Mouse (Mus musculus) skeletal muscle tissue, adult 2 months (tissue): ENCODE data around the gene Gm20390.
"Not testable (repeated sequence)": the region's sequence is repeated elsewhere in the genome, so short reads cannot be mapped to it uniquely, and the experiment has no call there.

Experiments
- DNase-seq: peaks from one replicate; pipeline ENCODE4 v3.0.0-alpha.2; 2012; ENCODE audit warnings: low read depth, low spot score

Gene Gm20390

DNA sequence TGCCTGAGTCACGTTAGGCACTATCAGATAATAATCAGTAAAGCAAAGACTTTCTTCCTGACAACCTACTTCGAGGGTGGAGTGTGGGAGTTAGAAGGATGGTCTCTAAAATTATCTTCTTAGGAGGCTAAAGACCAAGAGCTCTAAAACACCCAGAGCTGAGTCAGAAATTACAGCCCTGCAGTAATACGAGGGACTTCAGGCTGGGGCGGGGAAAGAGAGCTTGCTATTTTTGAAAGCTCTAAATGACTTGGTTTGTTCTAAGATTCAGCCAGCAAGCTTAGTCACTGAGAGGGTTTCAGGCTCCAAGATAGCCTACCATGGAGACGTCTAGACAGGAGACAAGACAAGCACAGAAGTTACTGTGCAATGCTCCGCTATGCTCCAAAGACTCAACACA, 2.7 kb downstream of the Gm20390 start:
- no peak for DNase-seq

DNA sequence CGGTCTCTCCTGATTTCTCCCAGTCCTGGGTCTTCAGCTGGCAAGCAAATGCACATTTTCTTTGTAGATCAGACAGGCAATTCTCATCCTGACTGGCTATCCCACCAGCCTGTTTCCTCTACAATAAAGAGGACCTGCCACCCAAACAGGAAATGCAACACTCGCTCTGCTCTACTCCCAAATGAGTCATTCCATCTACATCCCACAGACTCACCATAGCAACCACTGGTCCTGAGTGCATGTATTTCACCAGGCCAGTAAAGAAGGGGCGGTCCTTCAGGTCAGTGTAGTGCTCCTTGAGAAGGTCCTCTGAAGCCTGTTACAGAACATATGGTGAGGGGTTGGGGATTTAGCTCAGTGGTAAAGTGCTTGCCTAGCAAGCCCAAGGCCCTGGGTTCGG, 5.1 kb downstream of the Gm20390 start:
- DNase-seq = no peak

DNA sequence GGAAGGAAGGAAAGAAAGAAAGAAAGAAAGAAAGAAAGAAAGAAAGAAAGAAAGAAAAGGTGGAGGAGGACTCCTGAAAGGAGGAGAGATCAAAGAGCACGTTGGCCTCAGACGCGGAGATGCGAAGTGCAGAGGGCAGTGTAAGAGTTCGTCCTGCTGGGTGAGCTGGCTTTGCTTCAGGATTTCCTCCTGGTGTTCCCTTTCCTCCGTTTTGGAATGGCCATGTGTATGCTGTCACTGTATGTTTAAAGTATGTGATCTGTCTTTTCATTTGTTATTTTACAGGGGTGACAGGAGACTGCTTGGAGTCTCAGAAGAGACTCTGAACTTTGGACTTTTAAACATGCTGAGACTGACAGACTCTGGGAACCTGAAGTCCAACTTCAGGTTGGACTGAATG, 6.6 kb downstream of the Gm20390 start:
- DNase-seq = no peak

DNA sequence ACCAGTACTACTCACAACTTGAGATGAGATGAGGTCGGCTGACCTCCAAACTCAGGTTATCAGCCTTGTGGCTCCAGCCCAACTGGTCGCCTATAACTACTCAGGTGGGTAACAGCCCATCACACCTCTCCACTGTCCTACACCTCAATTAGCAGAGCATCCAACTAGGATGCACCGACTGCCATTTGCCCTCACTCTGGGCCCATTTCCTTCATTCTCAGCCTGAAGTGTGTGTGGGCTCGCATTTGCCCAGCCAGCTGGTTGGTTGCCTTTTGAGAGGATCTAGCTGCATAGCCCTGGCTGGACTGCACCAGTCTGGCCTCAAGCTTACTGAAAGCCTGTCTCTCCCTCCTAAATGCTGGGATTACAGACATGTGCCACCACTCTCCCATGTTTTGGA, 10.3 kb downstream of the Gm20390 start:
- DNase-seq = no peak

DNA sequence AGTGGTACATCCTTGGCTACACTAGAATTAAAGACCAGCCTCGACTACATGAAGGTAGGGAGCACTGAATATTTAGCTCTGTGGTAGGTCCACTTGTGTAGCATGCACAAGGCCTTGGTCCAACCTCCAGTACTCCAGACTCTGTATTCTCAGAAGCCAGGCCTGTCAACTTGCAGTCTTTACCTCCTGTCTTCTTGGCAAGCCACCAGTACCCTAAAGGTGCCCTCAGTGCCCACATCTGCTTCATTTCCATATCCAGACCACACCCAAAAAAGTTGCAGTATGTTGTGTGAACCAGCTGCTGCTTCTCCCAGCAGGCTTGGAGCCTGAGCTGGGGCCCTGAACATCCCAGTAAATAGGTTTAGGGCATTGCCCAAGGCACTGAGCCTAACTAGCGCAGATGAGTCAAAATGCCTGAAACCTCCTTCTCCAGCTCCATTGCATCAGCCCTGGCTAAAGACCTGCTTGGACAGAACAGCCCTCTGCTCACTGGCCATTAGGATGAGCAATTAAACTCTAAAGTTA, 11.0 kb downstream of the Gm20390 start:
- DNase-seq = no peak

DNA sequence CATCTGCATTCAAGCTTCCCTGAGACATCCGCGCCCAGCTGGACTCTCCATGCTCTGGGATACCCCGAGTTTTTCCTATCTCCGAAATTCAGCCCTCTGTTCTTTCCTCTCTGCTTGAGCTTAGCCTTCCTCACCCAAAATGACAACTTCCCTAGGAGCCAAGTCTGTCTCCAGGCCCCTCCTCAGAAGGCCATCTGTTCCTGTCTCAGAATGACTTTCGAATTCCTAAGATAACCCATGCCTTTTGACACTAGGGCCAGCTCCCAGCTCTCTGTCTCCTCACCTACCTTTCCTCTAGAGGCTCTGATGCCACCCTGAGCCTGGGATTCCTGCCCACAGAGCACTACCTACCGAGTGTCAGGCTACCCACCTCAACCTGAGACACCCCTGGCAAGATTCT, 11.9 kb downstream of the Gm20390 start, which contains the start of gene Nme2:
Gene Nme2, minus strand, starts transcription at position 101 of the 400 bp plus-strand sequence.
- DNase-seq = no peak

DNA sequence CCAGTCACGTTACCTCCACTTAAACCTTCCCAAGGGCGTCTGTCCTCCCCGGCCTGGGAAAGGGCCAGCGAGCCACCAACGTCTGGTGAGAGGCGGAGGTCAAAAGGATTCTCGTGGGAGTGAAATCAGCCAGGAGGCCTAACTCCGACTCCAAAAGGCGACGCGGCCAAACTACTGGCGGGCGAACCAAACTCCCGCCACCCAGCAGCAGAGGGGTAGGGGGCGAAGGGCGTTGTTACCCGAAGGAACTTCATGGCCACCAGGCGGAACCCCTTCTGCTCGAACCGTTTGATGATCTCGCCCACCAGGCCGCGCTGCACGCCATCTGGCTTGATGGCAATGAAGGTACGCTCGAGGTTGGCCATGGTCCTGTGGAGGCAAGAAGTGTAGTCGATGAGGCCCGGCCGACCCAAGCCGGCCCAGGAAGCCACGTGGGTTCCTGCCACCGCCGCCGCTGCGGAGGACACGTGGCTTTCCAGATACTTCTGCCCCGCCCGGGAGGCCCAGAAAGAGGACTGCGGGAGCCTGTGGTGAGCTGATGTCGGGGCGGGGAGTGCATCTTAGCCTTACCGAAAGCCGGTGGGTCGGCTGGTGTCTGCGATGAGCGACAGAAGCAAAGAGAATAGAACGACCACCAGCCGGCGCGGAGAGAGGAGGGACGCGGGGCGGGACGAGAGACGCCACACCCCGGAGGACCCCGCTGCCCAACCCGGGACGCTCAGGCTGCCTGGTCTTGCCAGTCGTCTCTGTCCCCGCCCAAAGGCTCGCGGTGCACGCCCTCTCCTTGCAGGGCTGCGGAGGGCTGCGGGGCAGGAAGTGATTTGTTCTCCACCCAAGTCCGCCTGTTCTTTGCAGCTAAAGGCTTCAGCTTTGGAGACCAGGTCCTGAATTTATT, 12.6 kb downstream of the Gm20390 start:
- DNase-seq = peak; percentile 89

DNA sequence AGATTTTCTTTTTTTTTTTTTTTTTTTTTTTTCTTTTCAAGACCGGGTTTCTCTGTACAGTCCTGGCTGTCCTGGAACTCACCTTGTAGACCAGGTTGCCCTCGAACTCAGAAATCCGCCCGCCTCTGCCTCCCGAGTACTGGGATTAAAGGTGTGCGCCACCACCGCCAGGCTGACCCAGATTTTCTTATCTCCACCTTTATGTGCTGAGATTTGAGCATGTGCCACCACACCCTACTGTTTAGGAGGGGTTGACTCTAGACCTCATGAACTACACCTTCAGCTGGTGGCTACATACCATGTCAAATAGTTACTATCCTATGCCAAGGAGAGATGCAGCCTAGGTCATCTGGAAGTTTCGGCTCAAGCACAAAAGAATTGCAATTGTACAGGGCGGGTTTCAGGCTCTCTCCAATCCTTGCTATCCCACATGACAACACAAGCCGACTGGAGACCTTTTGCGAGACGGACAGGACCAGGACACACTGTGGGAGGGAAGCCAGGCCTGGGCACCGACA, 13.3 kb downstream of the Gm20390 start:
- peak; percentile 85 for DNase-seq

DNA sequence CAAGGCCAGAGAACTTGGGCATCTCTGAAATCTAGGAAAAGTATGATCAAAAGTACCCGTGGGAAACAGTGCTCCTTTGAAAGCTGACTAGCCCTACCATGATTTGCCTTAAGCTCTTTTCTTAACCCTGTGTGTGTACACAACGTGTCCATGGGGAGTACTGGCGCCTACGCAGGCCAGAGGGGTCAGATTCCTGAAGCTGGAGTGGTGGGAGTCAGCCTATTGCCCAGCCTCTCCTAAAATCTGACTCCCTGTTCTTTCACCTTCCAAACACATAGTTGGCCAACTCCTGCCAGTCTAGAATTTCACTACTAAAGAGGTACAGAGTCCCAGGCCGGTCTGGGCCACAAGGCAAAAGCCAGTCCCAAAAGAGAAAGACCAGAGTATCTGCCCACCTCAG, 15.7 kb downstream of the Gm20390 start:
- DNase-seq = no peak

DNA sequence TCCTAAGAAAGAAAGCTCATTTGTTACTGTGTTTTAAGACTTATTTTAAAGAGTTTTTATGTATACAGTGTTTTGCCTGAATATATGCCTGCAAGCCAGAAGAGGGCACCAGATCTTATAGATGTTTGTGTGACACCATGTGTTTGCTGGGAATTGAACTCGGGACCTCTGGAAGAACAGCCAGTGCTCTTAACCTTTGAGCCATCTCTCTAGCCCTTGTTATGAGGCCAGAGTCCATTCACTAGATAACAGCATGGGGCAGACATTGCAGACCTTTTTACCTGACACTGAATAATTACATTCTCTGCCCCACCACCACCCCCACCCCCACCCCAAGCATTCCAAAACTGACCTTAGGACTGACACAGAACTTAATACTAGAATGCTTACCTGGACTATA, 18.0 kb downstream of the Gm20390 start:
- DNase-seq = no peak

DNA sequence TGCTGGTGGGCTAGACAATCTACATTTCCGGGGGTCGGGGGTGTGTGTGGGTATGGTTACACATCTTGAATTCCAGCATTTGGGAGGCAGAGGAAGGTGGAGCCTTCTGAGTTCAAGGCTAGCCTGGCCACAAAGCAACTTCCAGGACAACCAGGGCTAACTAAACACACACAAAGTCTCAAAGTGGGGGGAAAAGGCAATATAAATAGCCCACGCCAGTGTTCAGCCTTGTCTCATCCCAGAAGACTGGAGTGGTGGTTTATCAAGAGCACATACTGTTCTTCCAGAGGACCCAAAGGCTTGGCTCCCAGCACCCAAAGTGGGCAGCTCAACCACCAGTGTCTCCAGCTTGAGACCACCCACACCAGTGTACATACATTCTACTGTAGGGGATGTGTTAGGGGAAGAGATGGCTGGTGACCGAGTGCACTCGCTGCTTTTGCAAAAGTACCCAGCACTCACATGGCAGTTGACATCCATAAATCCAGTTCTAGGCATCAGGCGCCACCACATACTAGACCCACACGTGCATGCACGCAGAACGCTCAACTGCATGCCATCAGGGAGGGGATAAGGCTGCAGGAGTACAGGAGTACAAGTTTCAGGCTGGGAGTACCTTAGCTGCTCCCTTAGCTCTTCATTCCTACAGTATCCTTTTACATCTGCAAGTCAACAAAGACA, 19.1 kb downstream of the Gm20390 start:
- DNase-seq = no peak

DNA sequence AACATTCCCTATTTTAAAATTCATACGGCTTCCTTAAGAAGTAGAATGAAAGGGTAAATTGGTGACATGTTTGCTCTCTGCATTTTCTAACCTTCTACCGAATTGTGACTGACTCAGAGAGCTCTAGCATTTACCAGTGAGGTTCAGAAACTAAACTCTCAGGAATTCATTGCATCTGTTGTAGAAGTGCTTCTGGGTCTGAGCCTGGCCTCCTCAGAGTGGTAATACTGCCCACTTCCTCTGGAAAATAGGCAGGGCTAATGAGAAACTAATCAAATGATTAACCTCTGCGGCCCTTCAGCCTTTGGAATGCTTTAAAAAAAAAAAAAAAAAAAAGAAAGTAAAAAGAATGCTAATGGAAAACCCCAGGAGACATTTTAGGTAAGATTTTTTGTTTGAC, 23.1 kb downstream of the Gm20390 start:
- DNase-seq = no peak

DNA sequence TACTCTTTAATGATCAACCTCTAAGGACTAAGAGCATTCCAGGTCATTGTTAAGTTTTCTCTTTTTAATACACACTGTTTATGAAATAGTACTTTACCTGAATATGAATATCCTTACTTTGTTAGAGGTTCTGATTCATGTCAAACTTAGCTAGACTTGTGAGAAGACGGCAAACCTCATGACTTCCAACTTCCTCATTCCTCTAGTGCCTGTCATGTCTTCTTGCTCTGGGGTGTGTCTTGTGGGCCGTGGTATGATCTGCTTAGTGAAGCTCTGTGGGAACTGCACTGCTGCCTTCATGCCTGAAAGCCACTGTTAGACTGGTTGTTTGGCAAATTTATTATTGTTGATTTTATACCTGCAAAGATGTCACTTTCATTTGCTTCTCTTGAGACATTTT, 27.2 kb downstream of the Gm20390 start:
- DNase-seq = no peak

DNA sequence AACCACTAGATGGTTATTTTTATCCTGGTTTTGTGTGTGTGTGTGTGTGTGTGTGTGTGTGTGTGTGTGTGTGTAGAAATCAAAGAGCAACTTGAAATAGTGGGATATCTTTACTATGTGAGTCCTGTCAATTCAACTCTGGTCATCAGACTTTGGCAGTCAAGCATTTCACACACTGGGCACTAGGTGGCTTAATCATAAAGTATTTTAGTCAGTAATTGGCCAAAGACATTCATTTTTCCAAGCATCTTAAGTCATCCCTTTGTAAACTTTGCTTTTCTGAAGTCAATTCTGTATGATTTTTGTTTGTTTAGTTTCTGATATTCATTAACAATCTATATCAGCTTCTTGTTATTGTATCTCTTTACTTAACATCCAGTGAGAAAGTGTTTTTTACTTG, 39.0 kb downstream of the Gm20390 start:
- DNase-seq = no peak

DNA sequence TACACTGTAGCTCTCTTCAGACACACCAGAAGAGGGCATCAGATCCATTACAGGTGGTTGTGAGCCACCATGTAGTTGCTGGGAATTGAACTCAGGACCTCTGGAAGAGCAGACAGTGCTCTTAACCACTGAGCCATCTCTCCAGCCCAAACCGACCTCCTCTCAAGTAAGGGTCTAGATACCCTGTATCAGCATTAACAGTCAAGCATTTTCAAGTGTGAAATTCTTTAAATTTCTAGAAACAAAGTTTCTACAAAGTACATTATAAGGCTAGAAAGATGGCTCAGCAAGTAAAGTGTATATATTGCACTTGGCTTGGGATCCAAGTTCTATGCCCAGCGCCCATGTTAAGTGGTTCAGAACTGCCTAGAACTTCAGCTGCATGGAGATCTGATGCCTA, 53.1 kb downstream of the Gm20390 start:
- not testable (repeated sequence) for DNase-seq

DNA sequence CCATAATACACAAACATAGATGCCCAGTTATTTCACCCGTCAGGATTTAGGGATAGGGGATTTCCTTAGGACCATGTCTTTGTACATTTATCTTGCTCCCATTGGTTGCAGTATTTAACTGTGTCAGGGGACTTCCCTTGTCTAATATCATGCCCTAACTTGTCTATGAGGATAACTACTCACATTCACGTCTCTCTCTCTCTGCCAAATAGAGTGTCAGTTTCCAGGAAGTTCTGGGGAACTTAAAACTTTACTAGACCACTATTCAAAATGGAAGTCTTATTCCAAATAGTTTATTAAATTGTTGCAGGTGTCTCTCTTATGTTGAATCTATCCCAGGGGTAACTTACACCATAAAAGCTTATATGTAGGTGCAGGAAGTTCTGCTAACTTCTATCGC, 56.5 kb downstream of the Gm20390 start:
- DNase-seq = no peak

DNA sequence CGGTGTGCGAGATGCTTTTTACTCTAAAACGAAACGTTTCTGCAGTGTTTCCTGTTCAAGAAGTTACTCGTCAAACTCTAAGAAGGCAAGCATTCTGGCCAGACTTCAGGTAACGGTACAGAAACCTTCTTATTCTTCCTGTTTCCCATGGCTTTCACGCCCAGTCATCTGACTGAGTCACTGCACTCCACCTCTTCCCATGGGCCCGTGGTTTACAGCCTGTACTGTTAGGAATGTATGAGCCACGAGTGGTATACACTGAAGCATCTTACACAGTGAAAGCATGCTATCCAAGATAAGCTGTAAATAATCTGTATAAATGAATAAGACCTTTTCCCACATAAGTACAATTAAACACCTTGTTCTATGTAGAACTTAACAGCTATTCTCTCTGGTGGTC, 59.3 kb downstream of the Gm20390 start:
- DNase-seq = no peak

DNA sequence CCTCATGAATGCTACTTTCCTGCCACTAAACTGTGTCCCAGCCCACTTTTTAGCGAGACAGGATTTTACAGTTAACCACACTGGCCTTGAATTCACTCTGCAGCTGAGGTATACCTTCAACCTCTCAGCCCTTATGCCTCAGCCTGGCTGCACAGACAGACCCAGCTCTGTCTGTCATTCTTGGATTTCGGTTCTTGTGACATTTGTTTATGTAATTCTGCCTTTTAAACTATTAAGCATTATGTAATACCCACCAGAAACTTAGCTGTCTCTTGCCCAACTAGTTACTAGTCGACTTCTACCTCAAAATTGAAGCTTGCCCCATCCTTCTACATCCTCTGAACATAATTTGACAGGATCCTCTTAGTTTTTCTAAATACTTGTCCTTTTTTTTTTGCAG, 60.3 kb downstream of the Gm20390 start:
- DNase-seq = no peak

DNA sequence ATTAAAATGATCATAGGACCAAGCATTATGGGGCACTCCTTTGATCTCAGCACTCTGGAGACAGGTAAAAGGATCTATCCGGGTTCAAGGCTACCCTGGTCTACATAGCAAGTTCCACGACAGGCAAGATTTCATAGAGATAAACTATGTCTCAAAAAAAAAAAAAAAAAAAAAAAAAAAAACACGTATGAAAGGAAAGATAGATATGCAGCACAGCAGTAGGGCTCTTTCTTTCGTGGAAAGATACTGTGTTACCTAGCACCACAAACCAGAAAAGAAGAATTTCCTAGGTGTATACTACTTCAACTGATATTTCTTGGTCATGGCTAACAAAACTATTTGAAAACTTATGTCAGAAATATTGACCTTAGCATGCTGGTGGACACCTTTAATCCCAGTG, 61.3 kb downstream of the Gm20390 start:
- no peak for DNase-seq
